Mouse (Mus musculus): ENCODE measurements around the gene Cars.

DNA sequence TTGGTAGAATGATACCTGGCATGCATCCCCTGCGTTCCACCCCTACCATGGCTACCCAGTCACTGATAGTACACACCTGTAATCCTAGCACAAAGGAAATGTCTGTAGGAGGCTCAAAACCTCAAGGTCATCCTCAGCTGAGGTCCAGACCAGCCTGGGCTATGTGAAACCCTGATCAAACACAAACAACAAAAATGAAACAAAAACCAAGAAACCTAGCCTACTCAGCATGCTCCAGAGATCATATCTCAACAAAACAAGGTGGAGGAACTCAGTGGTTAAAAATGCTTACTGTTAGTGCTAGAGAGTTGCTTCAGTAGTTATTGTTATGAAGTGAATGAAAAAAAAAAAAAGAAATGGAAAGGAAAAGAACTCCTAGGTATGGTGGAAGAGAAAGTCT lies 28.6 kb upstream of the Cars start, which contains the start of gene Tnfrsf26:
- TF ChIP-seq CTCF (IDR thresholded peaks at IDR 0.05; ENCODE audit: extremely low read depth, insufficient read length, insufficient replicate concordance, low read depth, low read length) (no peak), POLR2A (IDR thresholded peaks at IDR 0.05; ENCODE audit: low read depth, low read length) (no peak)

All from small intestine, adult 2 months (tissue).